Mouse (Mus musculus) v-Abl transformed pro-B cells (cell line): ENCODE measurements at regions not wholly inside any gene's neighbourhood (a gene's known extent, or its start where the extent isn't known, plus 50 kb on each side); places are given as distances from the start of the nearest gene placed in this dataset.

Experiments
- in situ Hi-C, 2 experiments: fragments of 400-800 bp; cut with MboI; formaldehyde crosslinking; loops; one replicate each; pipeline ENCODE4 v1.15.1; 2025; ENCODE audit not compliant: unreplicated experiment in 2 of 2

- in situ Hi-C loops: loop anchor here in 1 of 2 experiments (25.0 kb wide), 2 partner anchors 584 to 1009 kb away; no protein-coding TSS in a partner anchor
Observed at GRCm38 (mm10) chr1:10771793-10772192, 642.1 kb upstream of the A830018L16Rik start.

DNA sequence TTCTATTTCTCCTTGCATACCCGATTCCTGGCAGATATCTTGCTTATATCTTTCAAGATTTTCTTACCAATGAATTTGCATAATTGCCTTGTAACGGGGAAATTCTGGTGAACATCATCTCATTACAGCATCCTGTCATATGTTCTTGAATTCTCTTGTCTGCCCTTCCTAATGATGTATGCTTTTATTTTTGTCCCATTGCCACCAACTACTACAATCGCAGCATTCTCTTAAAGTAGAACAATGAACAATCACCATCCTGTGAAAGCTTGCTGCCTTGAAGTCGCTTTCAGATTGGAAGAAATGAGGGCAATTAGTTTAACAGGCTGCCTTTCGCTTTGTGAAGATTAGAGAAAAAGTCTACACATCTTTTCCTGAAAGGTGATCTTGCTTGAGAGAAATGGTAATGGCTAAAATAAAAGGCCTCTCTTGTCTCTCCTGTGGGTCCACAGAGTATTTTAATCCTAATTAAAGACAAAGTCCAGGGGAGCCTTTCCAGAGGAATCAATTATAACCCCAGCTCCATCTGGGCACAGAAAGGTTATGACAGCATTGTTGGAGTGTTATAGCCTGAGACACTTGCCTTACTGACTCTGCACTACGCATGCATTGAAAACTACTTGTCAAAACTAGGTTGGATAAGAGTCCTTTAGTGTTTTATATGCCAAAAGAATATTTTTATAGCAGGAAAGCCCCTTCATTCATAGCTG is 619.7 kb upstream of the A830018L16Rik start:
- in situ Hi-C loops: no loop called here

DNA sequence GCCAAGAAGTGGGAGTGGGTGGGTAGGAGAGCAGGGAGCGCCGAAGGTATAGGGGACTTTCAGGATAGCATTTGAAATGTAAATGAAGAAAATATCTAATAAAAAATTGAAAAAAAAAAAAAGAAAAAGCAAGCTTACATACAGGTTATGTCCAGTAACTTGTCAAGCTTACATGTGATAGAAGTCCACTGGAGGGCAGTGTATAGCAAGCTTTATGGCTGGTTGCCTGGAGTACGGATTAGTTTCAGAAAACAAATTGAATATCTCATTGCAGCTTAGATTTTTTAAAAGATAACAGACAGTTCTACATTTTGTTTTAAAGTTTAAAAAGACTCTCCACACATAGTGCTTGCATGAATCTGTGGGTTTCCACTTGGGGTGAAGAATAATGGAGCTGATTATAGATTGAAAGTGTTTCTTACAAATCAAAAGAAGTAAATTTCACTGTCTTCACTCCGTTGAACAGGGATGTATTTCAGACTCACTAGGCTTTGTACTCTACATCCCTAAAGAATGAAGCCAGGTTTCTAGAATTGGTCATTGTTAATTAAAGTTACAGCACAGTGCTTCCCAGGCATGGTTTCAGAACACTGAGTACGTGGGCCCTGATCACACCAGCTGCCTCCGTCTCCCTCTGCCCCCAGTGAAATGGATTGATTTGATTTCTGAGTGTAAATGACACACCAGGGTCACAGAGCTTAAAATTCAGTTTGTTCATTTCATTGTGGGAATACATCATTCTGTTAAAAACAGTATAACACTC is 578.1 kb upstream of the A830018L16Rik start:
- in situ Hi-C loops: no loop called here

- in situ Hi-C loops: no loop called here
Observed at GRCm38 (mm10) chr1:10837180-10837579, 576.7 kb upstream of the A830018L16Rik start.

DNA sequence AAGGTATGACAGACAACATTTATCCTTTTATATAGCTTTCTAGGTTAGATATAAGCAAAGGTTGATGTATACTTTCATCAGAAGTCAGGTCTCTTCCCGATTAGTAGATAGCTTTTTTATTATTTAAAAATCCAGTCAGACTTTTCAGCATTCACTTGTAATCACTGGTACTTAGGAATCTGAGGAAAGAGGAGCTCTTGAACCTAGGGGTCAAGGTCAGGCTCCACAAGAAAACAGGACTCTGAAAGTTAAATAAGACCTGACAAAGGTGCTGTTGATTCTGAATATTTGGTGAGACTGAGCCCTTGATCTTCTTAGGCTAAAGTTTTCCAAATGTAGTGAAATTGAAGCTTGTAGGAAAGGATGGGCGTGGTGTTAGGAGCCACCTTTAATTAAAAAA is 561.0 kb upstream of the A830018L16Rik start:
- in situ Hi-C loops: no loop called here

GRCm38 (mm10) chr1:10854495-10854894 is 559.4 kb upstream of the A830018L16Rik start:
- in situ Hi-C loops: no loop called here

- in situ Hi-C loops: no loop called here
Observed at GRCm38 (mm10) chr1:10871163-10871853, 542.6 kb upstream of the A830018L16Rik start.

DNA sequence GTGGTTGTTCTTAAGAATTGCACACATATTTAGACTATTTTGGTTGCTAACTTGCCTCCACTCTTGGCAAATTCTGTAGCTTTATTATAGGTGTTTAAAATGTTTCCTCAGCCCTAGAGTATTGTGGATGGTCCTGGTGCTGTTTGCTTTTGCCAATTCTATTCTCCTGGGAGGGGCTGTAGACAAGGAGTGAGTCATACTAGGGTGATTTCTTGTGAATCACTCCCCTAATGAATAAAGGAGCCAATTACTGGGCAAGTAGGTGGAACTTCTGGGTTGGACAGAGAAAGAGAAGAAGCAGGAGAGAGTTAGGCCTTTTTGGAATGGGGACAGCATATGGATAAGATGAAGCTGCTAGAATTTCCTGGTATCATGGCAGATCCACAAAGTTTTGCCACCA is 541.6 kb upstream of the A830018L16Rik start:
- in situ Hi-C loops: no loop called here

DNA sequence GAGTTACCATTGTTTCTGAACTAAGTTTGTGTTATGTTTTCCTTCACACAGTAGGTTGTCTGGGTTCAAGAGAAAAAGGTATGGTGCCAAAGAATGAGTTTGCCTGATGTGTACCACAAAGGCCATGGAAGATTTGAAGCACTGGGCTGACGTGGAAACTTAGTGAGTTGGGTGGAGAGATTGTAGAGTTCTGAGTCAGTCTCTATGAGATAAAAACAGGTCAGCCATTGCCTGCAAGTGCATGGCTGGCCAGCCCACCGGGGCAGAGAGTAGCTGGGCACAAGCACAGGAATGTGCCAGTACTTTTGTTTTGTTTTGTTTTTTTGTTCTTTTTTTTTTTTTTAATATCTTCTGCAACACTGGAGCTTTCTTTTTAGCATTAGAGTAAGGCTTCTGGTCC is 541.2 kb upstream of the A830018L16Rik start:
- in situ Hi-C loops: no loop called here

- in situ Hi-C loops: no loop called here
Observed at GRCm38 (mm10) chr1:10877391-10878170, 536.3 kb upstream of the A830018L16Rik start.

DNA sequence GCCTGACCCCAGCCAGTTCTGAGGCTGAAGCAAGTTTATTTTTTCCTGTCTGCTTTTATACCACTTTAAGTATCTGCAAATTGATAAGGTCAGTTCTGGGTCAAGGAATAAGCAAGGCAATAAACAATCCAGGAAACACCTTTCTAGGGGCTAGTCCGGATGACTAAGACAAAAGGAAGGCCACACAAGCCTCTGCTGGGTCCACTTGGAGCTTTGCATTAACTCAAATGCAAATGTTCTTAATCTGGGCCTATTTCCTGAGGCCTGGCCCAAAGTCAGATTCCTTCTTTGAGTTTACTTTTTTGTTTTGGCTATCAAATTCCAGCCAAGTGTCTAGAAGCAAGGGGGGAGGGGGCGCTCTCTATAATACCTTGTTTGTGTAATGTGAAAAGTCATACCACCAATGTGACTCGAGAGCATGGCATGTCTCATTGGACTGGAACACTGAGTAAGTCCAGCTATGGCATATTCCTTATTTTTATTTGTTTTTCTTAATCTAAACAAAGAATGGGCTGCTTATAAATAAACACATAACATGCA is 535.6 kb upstream of the A830018L16Rik start:
- in situ Hi-C loops: no loop called here

DNA sequence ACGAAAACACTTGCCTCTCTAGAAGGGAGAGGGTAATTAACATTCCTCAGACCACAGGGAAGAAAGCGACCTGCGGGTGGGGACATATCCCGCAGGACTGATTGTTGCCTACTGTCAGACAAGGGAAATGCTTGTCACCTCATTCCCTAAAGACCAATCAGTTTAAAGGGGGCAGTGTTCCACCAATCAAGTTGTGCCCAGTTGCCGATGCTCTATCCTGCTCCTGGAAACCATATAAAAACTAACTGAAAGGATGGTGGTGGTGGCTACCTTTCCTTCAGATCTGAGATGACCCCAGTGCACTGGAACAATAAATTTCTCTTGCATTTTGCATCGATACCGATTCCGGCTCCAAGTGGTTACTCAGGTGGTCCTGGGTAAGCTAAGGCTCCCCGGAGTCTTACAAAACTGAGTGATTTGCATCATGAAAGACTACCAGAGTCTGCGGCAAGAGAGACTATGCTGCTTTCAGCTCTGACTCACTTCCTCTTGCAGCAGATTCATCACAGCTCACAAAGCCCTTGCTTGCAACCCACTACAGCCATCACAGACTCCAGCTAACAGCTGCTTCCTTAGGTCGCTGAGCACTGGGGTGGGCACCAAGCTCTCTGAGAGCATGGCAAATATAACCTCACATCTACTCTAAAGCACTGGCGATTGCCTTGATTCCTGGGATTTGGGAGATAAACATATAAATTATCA is 533.7 kb upstream of the A830018L16Rik start:
- in situ Hi-C loops: no loop called here

DNA sequence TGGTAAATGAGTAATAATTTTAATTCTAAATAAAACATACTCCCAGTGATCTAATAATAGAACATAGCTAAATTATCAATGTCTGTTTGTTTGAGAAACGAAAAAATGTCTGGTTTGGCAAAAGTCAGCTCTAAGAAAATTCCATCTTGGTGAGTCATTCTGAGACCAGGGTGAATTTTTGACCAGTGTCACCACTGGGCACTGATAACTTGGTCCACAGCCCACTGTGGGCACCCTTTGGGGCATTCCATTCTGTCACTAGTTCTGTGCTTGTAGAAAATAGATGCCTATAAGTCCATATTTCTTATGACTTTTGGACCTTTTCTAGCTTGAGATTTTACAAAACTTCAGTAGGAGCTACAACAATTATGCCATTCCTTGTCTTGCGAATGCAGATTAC is 515.1 kb upstream of the A830018L16Rik start:
- in situ Hi-C loops: no loop called here

GRCm38 (mm10) chr1:10902721-10903120 is 511.2 kb upstream of the A830018L16Rik start:
- in situ Hi-C loops: no loop called here

- in situ Hi-C loops: no loop called here
Observed at GRCm38 (mm10) chr1:10919958-10920357, 493.9 kb upstream of the A830018L16Rik start.

DNA sequence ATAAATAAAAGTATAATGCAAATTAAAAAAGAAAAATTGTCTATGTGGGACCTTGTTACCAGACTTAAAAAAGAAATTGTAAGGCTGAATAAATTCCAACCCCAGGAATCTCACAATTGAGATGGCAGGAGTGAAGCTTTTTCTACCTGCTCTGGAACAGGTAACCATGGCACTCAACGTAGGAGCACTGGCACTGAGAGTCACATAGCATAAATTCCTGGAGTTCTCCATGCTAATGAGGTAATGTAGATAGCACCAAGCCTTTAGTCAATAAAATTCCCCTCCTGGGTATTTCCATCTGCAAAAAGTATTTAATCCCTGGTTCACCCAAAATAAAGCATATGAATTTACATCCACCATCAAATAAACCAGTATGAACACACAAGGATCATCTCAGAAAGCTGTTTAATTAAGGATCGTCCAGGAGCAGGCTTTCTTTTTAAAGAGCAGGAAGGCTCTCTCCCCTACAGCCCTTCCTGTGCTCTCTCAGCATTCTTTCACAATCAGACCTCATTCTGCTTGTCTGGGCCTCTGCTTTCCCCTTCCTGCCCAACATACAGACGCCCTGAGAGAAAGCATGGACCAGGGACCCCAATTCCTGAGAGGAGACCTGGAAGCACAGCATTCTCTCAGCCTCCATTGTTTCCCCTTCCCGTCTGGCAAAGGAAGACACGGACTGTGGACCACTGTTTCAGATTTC is 481.4 kb upstream of the A830018L16Rik start:
- in situ Hi-C loops: no loop called here

- in situ Hi-C loops: no loop called here
Observed at GRCm38 (mm10) chr1:10933206-10933605, 480.7 kb upstream of the A830018L16Rik start.

DNA sequence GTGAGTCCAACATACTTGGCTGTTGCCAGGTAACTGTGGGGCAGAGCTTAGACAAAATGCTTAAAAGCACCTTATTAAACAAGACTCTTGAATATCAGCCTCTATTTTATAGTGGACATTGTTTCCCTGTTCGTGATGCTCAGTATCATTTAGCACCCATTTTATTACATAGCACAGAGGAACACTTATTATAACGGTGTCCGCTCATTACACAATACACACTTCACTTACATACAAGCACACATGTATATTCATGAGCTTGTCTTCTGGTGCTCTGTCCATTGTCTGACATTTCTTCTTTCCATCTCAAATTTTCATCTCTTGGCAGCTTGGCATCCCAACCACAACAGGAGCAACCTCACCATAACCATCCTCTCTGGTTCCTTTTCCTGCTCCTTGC is 475.5 kb upstream of the A830018L16Rik start:
- in situ Hi-C loops: no loop called here

DNA sequence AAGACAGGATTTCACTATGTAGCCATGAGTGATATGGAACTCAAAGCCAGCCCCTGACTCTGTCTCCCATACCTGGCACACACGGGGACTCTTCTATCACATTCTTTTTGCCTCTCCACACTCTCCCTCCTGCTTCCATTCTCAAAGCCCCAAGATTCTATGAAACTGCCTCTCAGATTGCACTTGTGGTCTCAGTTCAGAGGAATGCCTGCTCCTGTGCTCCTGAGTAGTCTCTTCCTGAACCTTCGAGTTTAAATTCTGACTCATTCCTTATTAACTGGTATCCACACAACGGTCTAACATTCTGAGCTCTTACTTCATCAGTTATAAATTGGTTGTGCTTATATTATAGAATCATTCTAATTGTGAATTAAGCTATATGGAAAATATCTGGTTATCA is 473.6 kb upstream of the A830018L16Rik start:
- in situ Hi-C loops: no loop called here
